Mouse (Mus musculus): ENCODE results near the gene Rpn2. TPM values are rescaled to one million over a fixed set of nuclear protein-coding genes. Genes with fewer than 3 reads are reported as not detected.

Gene Rpn2
- polyA plus RNA-seq, 1 experiment from 2014 or later: 342 TPM

DNA sequence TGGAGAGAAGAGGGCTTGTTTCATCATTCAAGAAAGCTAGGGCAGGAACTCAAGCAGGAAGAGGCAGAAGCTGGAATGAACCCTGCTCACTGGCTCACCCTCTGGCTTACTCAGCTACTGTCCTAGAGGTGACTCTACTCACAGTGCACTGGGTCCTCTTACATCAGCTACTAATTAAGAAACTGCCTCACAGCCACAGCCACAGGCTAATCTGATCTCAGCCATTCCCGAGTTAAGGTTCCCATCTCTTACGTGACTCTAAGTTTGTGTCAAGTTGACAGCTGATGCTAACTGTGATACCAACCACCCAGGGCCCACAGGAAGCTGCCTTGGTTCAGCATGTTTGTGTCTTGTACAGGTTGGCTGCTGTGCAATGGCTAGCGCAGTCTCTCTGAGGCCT is 84.2 kb downstream of the Rpn2 start:
- Histone ChIP-seq H3K4me3 (no peak overlapping the region), H3K9me3 (no peaks in the 10 kb centered on the region), H3K27ac (no peak overlapping the region), H3K4me1 (0 out of 2 replicates have a peak, but pooled peaks cover 6% of the 10 kb centered on the region), H3K36me3 (no peaks in the 10 kb centered on the region), H3K4me2 (no peak overlapping the region), H3K27me3 (no peaks in the 10 kb centered on the region), H3K9ac (no peak overlapping the region)
- ATAC-seq (ENCODE audit: insufficient number of reproducible peaks, low FRiP score, low TSS enrichment, low read depth): no peak
- WGBS: 78% methylated on average over 3 of the region's 3 CpGs

DNA sequence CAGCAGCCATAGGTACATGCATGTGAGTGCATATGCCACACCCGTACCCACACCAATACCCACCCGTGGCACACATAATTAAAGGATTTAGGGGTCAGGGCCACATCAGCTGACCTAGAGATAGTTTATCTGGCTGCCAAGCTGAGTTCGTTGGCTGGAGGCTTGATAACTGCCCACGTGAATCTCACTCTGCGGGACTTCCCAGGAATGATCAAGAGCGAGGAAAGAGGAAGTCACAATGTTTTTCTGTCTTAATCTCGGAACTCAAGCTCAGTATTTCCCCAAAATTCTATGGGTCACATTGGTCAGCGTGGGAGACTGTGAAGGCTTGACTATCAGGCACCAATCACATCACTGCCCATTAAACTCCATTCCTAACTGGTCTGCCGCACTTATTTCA is 87.9 kb downstream of the Rpn2 start:
- H3K36me3 ChIP-seq: no peaks in the 10 kb centered on the region
- H3K9ac ChIP-seq: no peak overlapping the region
- 0 out of 2 replicates have a peak overlapping the region, but pooled peaks have one; percentile 88 for H3K27ac ChIP-seq

DNA sequence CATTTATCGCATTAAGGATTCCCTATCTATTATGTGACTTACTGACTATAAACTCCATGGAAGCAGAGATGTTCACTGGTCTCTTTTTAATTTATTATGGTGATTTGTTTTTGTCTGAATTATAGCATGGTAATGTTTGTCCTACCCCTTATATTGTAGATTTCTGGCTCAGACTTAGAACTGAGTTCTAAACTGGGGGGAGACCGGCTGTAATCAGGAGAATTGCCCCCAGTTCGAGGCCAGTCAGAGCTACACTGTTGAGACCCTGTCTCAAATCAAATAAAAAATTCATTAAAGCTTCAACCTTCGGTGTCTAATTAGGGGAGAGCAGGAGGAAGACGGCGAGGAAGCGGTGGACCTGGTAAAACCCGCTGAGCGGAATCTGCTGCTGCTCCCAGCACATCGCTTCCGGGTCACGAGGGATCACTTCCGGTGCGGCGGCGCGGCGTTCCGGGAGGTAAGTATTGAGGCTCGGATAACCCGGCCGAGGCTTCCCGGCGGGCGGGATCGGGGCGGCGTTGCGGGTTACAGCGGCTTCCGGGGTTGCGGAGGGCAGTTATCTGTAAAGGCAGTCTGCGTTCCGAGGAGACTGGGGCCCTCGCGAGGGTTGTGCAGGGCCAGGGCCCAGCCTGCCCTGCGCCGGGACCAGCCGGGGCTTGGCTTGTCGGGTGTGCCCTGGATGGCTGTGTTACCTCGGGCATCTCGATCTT is 88.5 kb downstream of the Rpn2 start, which contains the start of gene Manbal:
Gene Manbal (plus strand): TSS at position 411 of the 710 bp plus-strand sequence.
- H3K36me3 ChIP-seq: no peaks in the 10 kb centered on the region
- no peaks in the 10 kb centered on the region for H3K27me3 ChIP-seq
- peak within 1 kb of the TSS; percentile 77 for H3K9ac ChIP-seq
- peaks cover 13% of the 10 kb centered on the region; the same call in 1 of the 2 replicates for H3K4me1 ChIP-seq
- H3K27ac ChIP-seq: peak within 1 kb of the TSS; percentile 88
- H3K4me2 ChIP-seq: peak within 1 kb of the TSS; percentile 77
- 3% methylated on average over 42 of the region's 42 CpGs for WGBS
- ATAC-seq (ENCODE audit: insufficient number of reproducible peaks, low FRiP score, low TSS enrichment, low read depth): peak; percentile 82; the same call in 1 of the 2 replicates
- H3K9me3 ChIP-seq: no peaks in the 10 kb centered on the region
- peak within 1 kb of the TSS; percentile 77 for H3K4me3 ChIP-seq

More for the DNA sequence above, 87.9 kb downstream of the Rpn2 start:
- Histone ChIP-seq H3K27me3 (no peaks in the 10 kb centered on the region), H3K4me3 (peak overlapping the region; percentile 77), H3K4me2 (peak overlapping the region; percentile 77), H3K4me1 (peaks cover 13% of the 10 kb centered on the region; the same call in 1 of the 2 replicates), H3K9me3 (no peaks in the 10 kb centered on the region)
- no peak for ATAC-seq (ENCODE audit: insufficient number of reproducible peaks, low FRiP score, low TSS enrichment, low read depth)
- 84% methylated on average over 9 of the region's 9 CpGs for WGBS

DNA sequence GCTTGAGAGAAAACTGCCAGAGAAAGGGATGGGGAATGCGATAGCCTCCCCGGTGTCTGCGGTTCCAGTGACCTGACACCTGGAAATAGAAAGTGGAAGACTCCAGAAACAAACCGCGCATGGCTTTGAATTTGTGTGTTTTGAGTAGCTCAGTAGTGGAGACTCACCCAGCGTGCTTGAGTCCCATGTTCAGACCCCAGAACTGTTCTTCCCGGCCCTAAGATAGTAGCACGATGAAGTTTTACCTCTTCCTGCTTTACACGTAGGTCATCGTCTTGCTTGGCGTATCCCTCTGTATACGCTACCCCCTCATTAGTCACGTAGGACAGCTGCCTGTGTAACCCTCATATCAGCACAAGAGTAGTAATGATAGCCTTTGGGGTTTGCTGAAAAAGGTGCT is 89.2 kb downstream of the Rpn2 start:
- H3K9me3 ChIP-seq: no peaks in the 10 kb centered on the region
- H3K4me2 ChIP-seq: peak overlapping the region; percentile 77
- H3K4me1 ChIP-seq: peaks cover 13% of the 10 kb centered on the region; the same call in 1 of the 2 replicates
- ATAC-seq (ENCODE audit: insufficient number of reproducible peaks, low FRiP score, low TSS enrichment, low read depth): no peak
- peak overlapping the region; percentile 77 for H3K4me3 ChIP-seq
- no peaks in the 10 kb centered on the region for H3K27me3 ChIP-seq
- 2% methylated on average over 13 of the region's 13 CpGs for WGBS
- peak overlapping the region; percentile 77 for H3K9ac ChIP-seq
- H3K27ac ChIP-seq: peak overlapping the region; percentile 88
- H3K36me3 ChIP-seq: no peaks in the 10 kb centered on the region

DNA sequence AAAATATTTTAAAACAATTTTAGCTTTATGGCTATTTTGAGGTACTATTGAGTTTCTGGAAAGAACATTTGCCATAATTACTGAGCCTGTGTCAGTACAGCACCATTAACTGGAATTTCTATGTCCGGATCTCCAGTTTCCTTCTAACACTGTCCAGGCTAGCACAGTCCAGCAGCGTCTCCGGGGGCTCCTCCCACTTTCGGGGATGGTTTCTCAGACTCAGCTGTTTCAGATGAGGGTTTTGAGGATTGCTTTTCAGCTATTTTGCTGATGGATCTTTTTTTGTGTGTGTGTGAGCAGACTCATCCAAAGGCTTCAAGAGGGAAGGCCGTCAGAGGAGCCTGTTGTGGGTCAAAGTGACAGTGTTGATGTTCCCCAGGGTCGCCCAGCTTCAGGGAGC is 92.9 kb downstream of the Rpn2 start:
- H3K9me3 ChIP-seq: no peaks in the 10 kb centered on the region
- H3K4me1 ChIP-seq: peaks cover 34% of the 10 kb centered on the region
- ATAC-seq (ENCODE audit: insufficient number of reproducible peaks, low FRiP score, low TSS enrichment, low read depth): no peak
- no peak overlapping the region for H3K4me2 ChIP-seq
- H3K27me3 ChIP-seq: no peaks in the 10 kb centered on the region
- no peak overlapping the region for H3K4me3 ChIP-seq
- H3K9ac ChIP-seq: no peak overlapping the region
- H3K36me3 ChIP-seq: peaks cover 8% of the 10 kb centered on the region; the same call in 1 of the 2 replicates
- no peak overlapping the region for H3K27ac ChIP-seq
- 68% methylated on average over 6 of the region's 6 CpGs for WGBS

DNA sequence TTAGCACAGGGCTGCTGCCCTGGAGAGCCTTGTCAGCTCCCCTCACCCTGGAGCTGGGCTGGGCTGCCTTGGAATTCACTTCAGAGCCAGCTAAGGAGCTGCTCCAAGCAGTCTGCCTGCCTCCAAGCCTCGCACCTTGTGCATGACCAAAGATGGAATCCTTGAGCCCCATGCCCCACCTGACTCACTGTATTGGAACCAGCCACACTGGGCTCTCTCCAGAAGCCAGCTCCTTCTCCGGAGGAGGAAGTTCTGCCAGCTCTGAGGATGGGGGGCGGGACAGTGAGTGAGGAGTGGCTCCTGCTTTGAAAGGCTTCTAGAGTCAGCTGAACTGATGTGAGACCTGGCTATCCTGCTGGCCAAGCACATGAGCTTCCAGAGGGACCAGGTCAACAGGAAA is 94.9 kb downstream of the Rpn2 start:
- 80% methylated on average over 3 of the region's 3 CpGs for WGBS
- ATAC-seq (ENCODE audit: insufficient number of reproducible peaks, low FRiP score, low TSS enrichment, low read depth): 0 out of 2 replicates have a peak, but pooled peaks have one; percentile 35

DNA sequence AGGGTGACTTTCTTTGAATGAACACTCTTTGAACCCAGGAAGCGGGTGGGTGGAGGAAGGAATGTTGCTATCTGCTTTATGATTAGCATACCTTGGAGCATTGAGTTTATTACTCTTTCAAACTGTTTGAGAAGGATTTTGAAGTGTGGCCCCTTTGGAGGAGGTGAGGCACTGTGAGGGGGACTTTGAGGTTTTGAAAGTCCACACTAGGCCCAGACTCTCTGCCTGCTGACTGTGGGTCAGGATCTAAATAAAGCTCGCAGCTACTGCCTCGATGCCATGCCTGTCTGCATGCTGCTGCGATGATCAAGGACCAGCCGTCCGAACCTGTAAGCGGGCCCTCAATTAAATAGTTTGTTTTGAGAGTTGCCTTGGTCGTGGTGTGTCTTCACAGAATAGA is 96.2 kb downstream of the Rpn2 start:
- peaks cover 20% of the 10 kb centered on the region for H3K4me1 ChIP-seq
- no peak for ATAC-seq (ENCODE audit: insufficient number of reproducible peaks, low FRiP score, low TSS enrichment, low read depth)
- H3K27ac ChIP-seq: no peak overlapping the region
- no peak overlapping the region for H3K4me3 ChIP-seq
- WGBS: 49% methylated on average over 8 of the region's 8 CpGs
- H3K27me3 ChIP-seq: no peaks in the 10 kb centered on the region
- peaks cover 21% of the 10 kb centered on the region for H3K36me3 ChIP-seq
- H3K9me3 ChIP-seq: no peaks in the 10 kb centered on the region
- H3K9ac ChIP-seq: no peak overlapping the region
- H3K4me2 ChIP-seq: no peak overlapping the region

More for the DNA sequence above, 94.9 kb downstream of the Rpn2 start:
- H3K9me3 ChIP-seq: no peaks in the 10 kb centered on the region
- H3K4me3 ChIP-seq: no peak overlapping the region
- no peak overlapping the region for H3K4me2 ChIP-seq
- H3K9ac ChIP-seq: no peak overlapping the region
- H3K27me3 ChIP-seq: no peaks in the 10 kb centered on the region
- peaks cover 21% of the 10 kb centered on the region for H3K4me1 ChIP-seq
- H3K27ac ChIP-seq: no peak overlapping the region
- peaks cover 8% of the 10 kb centered on the region; the same call in 1 of the 2 replicates for H3K36me3 ChIP-seq

Other genes with a start within 250 kb of the Rpn2 start
- 2.3 and 2.9 TPM in 2 replicates for gene Soga1, start 199.8 kb upstream of the Rpn2 start, polyA plus RNA-seq (2015; fragmentation: Nextera tagmentation; extraction: Ambion mirVana)
- gene Tldc2, start 192.0 kb upstream of the Rpn2 start, polyA plus RNA-seq (2015; fragmentation: Nextera tagmentation; extraction: Ambion mirVana): not detected in 2 replicates
- gene Samhd1, start 143.8 kb upstream of the Rpn2 start, polyA plus RNA-seq (2015; fragmentation: Nextera tagmentation; extraction: Ambion mirVana): 21.4 and 24.1 TPM in 2 replicates
- gene Rbl1, start 74.5 kb upstream of the Rpn2 start, polyA plus RNA-seq (2015; fragmentation: Nextera tagmentation; extraction: Ambion mirVana): 17.3 and 18.0 TPM in 2 replicates
- 0.36 and 1.0 TPM in 2 replicates for gene Mroh8, start 532 bp downstream of the Rpn2 start, polyA plus RNA-seq (2015; fragmentation: Nextera tagmentation; extraction: Ambion mirVana)
- gene Ghrh, start 68.5 kb downstream of the Rpn2 start, polyA plus RNA-seq (2015; fragmentation: Nextera tagmentation; extraction: Ambion mirVana): not detected in 2 replicates
- gene Manbal, start 88.6 kb downstream of the Rpn2 start, polyA plus RNA-seq (2015; fragmentation: Nextera tagmentation; extraction: Ambion mirVana): 87.6 and 87.9 TPM in 2 replicates
- 14.8 and 18.5 TPM in 2 replicates for gene Src, start 139.4 kb downstream of the Rpn2 start, polyA plus RNA-seq (2015; fragmentation: Nextera tagmentation; extraction: Ambion mirVana)